Mouse (Mus musculus): ENCODE results near the gene Psip1.
"Not testable (repeated sequence)": the region's sequence is repeated elsewhere in the genome, so short reads cannot be mapped to it uniquely, and the experiment has no call there.

The Psip1 gene

DNA sequence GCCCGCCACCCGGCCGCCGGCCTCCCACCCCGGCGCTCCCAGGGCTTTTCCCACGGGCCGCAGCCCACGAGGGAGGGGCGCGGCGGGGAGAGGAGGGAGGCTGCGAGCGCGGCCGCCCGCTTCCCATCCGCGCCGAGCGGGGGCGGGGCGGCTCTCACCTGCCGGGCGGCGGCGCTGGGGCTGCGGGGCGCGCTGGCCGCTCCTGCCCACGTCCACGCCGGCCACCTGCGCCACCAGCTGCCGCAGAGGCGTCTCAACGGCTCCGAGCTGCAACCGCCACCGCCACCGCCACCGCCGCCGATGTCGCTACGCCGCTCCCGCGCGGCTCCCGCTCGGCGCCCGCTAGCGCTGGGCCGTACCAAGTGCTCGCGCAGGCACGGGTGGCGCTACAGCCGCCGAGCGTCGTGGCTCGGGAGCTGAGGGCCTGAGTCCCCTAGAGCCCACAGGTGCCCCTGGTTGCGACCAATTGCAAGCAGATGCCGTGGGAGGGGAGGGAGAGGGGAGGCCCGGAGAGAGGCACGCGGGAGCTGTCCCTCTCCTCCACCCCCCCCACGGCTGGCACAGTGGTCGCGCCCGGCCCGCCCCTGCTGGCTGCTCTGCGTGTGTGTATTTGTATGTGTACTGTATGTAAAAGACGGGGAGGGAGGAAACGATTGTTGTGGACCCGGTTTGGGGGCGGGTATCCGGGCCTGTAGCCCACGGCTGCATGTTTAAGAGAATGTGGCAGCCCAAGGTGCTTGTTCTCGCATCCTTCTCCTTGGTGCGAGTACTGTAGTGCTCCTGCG, at the start of gene Psip1:
TSS of gene Psip1 (minus strand) at position 343 of the 785 bp plus-strand sequence.
- peak; percentile 95 for DNase-seq

DNA sequence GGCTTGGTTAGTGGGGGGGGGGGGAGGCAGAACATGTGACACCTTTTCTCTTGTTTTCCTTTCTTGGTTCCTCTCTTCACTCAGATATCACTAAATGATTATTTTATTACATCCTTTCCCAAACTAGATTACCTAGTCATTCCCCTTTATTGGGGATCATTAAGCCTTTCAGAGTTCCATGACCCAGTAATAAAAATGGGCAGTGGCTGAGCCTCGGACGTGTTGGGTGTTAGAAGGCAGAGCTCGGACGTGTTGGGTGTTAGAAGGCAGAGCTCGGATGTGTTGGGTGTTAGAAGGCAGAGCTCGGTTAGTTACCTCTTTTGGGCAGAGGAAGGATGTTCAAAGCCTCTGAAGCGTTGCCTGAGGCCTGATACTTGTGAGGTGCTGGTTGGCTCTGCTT, 47.8 kb upstream of the Psip1 start:
- no peak for DNase-seq

DNA sequence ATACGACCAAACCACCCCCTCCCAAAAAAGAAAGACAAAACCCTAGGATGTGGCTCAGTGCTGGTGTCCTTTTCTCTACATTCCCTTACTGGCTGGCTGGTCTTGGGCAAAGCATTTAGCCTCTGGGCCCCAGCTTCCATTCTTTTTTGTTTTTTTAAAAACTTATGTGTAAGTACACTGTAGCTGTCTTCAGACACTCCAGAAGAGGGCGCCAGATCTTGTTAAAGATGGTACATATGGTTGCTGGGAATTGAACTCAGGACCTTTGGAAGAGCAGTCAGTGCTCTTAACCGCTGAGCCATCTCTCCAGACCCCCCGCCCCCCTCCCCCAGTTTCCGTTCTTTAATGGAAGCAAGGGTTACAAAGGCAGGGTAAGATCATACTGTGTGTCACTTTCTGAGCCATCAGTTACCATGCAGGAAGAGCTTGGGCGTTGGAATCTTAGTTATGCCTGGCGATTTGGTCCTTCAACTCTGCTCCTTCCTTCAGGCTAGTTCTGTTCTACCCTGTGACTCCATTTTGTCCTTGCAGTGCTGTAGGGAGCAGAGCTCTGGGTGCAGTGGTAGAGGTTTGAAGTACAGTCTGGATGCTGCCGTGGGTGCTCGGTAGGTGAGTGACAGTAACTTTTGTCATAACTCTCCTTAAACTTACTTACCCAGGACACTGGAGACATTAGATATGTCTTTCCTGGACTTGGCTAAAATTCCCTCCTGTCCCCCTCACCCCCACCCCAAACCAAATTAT, 47.1 kb upstream of the Psip1 start:
- peak; percentile 21 for DNase-seq

DNA sequence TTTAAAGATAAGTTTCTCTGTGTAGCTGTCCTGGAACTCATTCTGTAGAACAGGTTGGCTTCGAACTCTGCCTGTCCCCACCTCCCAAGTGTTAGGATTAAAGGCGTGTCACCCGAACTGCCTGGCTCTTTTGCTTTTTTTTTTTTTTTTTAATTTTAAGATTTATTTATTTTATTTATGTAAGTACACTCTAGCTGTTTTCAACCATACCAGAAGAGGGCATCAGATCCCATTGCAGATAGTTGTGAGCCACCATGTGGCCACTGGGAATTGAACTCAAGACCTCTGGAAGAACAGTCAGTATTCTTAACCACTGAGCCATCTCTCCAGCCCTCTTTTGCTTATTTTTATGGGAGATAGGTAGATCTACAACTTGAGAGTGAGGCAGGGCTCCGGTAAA, 43.8 kb upstream of the Psip1 start:
- DNase-seq, result not testable (repeated sequence)

DNA sequence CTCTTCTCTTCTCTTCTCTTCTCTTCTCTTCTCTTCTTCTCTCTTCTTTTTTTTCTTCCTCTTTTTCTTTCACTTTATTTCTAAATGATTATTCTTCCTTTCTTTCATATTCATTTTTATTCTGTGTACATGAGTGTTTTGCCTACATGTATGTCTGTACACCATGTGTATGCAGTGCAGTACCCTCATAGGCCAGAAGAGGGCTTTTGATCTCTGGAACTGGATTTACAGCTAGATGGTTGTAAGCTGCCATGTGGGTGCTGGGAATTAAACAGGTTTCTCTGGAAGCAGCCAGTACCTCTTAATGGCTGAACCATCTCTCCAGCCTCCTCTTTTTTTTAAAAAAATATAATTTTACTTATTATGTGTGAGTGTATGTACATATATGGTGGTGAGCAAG, 41.7 kb upstream of the Psip1 start:
- peak; percentile 75 for DNase-seq

DNA sequence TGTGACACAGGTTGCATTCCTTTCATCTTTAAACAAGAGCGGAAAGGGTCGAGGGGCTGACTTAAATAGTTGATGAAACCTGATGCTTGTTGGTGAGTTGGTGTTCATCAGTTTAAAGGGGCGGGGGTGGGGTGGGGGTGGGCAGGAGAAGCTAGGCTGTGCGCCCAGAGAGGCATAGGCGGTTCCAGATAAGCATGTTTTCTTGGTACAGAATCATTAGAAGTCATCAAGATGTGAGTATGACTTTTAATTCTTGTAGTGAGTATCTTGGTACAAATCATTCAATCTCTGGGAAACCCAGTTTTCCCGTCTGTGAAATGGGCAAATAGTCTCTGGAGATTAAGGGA, 40.7 kb upstream of the Psip1 start:
- no peak for DNase-seq

DNA sequence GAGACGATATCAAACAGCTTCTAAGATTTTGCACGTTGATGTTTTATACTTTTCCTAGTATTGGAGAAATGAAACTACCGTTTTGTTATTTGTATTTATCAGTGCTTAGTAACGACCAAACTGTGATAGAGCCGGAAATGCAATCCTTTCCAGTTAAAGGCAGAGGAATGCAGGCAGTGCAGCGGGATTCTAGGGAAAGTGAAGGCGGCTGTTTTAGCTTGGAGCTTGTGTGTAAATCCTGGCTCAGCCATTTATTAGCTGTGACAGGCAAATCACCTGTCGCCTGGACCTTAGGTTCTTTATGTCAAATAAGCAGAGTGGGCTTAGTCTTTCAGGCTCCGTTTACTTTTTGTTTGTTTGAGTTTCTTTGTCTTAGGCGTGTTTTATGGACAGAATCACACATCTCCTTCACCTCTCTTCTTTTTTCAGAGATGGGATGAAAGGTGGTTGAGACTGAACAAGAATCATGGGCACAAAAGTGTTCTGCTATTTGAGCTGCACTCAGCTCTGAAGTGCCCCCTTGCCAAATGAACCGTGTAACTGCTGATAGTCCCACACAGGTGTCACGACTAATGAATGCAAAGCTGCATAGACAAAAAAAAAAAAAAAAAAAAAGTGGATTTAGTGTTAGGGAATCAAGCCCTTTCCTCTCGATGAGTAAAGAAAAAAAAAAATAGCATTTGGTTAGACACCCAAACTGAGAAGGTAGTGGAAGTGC, 40.2 kb upstream of the Psip1 start:
- DNase-seq, result no peak

DNA sequence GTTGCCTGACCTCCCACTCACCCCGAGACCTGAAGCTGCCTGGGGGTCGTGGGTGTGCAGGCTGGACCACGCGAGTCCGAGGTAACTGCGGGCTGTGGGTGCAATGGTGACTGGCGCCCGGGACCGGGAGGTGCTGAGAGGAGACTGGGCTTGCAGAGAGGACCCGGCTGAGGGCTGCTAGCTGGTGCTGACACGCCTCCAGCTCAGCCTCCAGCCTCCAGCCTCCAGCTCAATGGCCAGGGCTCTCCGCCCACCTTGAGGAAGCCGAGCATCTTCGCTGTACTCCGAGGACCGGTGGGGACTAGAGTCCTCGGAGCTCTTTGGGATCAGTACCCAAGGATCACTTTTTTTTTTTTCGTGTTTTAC, 39.4 kb upstream of the Psip1 start:
- DNase-seq, result no peak

DNA sequence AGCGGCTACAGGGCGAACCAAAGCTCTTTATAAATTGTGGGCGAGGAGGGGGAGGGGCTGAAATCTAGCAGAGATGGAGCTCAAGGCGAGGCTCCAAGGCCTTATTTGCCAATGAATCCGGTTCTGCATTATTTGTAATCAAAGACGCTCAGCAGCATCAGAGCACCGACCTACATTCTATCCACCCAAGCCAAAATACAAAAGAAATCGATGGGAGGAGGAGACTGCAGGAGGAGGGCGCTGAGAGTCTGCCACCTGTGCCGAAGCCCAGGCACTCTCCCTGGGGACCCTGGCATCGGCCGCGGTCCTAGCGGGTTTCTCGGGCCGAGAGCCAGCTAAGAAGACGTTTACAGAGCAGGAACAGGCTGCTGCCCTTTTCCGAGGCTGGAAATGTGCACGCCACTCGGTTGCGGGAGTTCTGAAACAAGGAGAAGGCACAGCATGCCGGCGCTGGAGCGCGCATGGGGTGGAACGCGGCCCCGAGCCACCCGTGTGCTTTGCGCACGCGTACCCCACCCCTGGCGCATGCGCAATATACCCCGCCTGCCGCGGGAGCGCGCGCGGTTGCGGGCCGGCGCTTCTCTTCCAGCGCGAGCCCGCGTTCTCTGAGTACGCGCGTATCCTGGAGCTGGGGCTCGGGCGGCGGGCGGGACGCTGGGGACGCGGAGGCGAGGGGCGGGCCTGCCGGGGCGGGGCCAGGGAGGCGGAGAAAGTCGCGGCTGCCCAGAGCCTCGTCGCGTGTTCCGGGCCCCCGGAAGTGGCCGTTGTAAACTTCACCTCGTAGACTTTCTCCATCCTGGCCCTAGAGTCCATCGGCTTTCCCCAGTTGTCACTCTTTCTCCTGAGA, 38.8 kb upstream of the Psip1 start, which contains the start of gene Ccdc171:
TSS of gene Ccdc171 (plus strand) at position 703 of the 847 bp plus-strand sequence.
- peak; percentile 97 for DNase-seq

DNA sequence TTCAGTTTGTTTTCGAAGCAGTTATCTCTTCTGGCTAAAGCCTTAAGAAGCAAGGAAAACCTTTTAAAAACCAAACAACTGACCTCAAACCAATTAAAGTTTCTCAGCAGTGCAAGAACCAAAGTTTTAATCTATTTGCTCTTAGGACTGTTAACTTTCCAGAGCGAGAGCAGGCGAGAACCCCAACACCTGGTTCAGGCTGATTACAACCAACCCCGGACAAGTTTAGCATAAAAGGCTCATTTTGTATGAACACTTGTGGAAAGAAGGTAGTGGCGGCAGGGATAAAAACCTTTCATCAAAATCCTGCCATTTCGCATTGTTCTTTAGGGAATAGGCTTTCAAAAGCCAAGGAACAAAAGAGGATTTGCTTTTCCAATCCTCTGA, 38.2 kb upstream of the Psip1 start:
- DNase-seq, result no peak

DNA sequence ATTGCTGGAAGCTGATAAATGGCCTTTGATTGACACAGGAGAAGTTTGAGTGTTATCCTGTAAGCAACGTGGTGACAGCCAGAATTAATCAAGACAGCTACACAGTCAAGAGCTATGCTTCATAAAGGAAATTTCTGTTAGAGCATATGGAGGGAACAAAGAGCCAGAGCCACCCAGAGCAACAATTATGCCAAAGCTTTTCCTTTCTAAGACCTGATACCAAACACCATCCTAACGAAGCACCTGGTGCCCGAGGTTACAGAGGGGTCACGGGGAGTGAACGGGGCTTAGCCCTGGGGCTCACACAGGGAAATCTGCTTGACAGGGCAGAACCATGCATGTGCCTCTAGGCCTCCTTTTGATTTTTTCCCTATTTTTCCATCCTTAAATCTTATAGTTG, 35.8 kb upstream of the Psip1 start:
- DNase-seq, result no peak

DNA sequence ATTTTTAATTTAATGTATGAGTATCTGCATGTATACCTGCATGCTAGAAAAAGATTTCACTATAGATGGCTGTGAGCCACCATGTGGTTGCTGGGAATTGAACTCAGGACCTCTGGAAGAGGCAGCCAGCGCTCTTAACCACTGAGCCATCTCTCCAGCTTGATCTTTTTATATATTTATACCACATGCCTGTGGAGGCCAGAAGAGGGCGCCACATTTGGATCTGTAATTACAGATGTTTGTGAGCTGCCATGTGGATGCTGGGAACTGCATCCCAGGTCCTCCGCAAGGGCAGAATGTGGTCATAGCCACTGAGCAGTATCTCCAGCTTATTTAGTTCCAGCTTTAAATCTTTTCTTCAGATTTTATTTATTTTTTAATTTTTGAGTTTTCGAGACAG, 34.0 kb upstream of the Psip1 start:
- DNase-seq, result peak; percentile 16

DNA sequence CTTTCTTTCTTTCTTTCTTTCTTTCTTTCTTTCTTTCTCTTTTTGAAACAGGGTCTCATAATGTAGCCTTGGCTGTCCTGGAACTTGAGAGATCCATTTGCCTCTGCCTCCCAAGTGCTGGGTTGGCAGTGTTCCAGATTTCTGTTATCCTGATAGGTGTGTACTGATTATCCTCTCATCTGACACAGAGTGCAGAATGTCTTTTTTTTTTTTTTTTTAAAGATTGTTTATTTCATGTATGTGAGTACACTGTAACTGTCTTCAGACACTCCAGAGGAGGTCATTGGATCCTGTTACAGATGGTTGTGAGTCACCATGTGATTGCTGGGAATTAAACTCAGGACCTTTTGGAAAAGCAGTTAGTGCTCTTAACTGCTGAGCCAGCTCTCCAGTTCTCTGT, 33.5 kb upstream of the Psip1 start:
- DNase-seq, result no peak

DNA sequence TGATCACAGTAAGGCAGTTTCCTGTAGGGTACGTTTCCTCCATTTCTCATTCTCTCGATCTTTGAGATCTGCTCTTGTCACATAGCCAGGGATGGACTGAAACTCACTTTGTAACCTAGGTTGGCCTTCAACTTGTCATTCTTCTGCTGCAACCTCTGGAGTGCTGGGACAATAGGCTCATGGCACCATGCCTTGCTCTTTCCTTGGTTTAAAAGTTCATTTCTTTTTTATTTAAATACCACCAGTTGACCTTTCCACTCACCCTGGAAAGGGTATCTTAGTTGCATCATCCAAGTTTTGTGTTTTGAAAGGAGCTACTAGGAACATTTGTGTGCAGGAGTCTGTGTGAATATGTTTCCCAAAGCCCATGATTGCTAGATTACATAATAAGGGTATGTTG, 32.9 kb upstream of the Psip1 start:
- DNase-seq, result no peak

DNA sequence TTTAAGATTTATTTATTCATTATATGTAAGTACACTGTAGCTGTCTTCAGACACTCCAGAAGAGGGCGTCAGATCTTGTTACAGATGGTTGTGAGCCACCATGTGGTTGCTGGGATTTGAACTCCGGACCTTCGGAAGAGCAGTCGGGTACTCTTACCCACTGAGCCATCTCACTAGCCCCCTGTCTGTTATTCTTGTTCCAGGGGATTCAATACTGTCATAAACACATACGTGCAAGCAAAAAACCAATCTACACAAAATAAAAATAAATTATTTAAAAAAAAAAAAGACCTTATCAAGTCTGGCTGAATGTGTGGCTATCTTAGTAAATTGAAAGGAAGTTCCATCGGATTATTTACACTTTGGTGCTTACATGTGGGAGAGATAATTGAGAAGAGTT, 29.9 kb upstream of the Psip1 start:
- DNase-seq, result not testable (repeated sequence)

DNA sequence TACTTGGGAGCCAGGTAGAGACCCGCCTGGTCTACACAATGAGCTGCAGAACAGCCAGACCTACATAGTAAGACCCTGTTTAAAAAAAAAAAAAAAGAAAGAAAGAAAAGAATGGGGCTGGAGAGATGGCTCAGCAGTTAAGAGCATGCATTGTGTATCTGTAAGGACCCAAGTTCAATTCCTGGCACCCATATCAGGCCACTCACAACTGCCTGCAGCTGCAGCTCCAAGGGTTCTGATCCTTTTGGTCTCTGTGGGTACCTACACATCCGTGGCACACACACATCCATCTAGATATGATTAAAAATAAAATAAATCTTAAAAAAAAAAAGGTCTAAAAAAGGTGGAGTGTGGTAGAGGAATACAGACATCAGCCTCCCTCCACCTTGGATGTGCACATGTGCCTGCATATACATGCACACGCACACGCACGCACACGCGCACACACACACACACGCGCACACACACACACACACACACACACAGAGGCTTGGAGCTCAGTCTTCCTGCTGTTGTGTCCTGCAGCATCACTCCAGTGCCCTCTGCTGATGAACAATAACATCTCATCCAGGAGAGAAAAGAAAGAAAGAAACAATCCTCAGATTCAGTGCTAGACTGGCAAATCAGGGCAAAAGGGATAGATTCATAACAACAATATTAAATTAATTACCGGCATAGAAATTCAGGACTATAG, 28.9 kb upstream of the Psip1 start:
- DNase-seq, result peak; percentile 38

DNA sequence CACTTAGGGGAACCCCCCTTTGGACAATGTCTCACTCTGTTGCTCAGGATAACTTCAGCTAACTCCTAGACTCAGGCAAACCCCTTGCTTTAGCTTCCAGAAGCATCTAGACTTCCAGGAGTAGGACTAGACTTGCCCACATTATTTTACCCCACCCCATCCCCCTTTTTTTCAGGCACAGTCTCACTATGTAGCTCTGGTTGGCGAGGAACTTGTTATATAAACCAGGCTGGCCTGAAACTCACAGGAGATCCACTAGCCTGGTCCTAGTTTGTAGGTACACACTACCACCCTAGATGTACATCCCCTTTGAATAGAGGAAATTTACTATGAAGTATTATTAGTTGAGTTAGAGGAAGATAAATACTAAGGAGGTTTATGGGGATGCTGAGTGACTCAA, 27.9 kb upstream of the Psip1 start:
- DNase-seq, result no peak

DNA sequence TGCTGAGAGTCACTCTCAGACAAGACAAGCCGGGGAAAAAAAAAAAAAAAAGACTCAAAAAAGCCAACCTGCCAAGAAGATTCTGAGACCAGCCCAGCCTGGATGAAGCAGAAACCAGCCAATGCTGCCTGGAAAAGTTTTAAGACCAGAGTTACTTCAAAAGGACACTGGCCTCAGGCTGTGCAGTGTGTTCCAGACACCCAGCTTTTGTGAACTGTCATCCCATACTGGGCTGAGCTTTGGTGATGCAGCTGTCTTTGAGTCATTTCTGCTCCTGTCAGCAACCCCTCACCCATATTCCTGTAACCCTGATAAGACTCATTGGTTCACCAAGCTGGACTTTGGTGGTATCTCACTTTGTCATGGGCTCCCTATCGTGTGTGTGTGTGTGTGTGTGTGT, 26.4 kb upstream of the Psip1 start:
- no peak for DNase-seq

DNA sequence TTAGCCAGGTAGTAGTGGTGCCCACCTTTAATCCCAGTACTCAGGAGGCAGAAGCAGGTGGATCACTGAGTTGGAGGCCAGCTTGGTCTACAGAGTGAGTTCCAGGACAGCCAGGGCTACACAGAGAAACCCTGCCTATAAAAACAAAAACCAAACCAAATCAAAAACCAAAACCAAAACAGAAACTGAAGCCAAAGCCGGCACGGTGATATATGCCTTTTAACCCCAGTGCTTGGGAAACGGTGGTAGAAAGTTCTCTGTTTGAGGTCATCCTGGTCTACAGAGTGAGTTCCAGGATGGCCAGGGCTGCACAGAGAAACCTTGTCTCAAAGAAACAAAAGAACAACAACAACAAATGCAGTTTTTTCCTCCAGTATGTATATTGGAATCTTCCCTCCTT, 26.0 kb upstream of the Psip1 start:
- DNase-seq, result no peak

DNA sequence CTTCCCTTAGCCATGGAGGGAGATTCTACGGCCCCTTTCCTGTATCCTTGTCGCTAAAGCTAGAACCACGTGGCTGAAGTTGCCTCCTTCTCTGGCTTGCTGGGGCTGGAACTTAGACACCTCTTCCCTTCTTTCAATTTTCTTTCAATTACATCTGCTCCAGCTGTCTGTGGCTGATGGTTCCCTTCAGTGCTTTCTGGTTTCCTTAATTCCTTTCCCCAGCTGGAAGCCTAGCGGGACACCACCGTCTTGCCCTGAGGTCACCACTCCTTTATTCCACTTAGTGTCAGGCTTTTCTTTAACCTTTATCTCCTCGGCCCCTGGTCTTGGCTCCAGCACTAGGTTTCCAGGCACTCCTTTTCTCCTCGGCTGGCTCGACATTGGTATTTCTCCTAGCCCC, 24.8 kb upstream of the Psip1 start:
- no peak for DNase-seq

DNA sequence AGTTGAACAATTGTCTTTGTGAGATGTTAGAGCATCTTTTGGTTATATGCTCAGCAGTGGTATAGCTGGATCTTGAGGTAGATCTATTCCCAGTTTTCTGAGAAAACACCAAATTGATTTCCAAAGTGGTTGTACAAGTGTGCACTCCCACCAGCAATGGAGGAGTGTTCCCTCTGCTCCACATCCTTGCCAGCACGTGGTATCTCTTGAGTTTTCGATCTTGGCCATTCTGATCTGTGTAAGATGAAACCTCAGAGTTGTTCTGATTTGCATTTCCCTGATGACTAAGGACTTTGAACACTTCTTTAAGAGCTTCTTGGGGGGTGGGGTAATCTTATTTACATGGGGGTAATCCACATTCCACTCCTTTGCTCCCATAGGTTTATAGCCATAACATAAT, 23.3 kb upstream of the Psip1 start:
- no peak for DNase-seq

DNA sequence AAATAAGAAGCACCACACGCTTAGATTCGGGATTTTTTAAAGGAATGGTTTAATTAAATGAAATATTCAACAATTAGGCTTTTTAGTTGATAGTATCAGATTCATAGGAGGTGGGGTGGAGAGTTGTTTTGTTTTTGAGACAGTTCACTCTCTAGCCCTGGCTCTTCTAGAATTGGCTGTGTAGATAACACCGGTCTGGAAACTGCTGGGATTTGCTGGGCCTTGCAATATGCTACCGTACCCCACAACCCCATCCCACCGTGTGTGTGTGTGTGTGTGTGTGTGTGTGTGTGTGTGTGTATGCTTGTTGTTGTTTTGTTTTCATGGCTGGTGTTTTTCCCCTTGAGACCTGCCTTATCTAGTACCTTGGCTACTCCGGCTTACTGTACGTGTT, 14.8 kb upstream of the Psip1 start:
- no peak for DNase-seq

Data from thymus, postnatal 14 days (tissue).